Mouse (Mus musculus) erythroblast, embryonic 14.5 days (primary cell): ENCODE measurements around the gene Cdh12. TPM values are rescaled to one million over a fixed set of nuclear protein-coding genes. Genes with fewer than 3 reads are reported as not detected.

Source experiments
- H3K27me3 ChIP-seq: 2 replicates; pipeline ENCODE4 v1.6.1; 2012; ENCODE audit warnings: inconsistent platforms; ENCODE audit not compliant: control insufficient read depth
- H3K36me3 ChIP-seq: 2 replicates; pipeline ENCODE4 v1.6.1; 2012; ENCODE audit warnings: mild to moderate bottlenecking, inconsistent platforms; ENCODE audit not compliant: control insufficient read depth
- H3K4me1 ChIP-seq: 2 replicates; pipeline ENCODE4 v1.6.1; 2012; ENCODE audit warnings: inconsistent platforms; ENCODE audit not compliant: control insufficient read depth
- H3K4me3 ChIP-seq: replicated peaks from 2 replicates; pipeline ENCODE3; 2012; ENCODE audit warnings: moderate library complexity, mild to moderate bottlenecking, inconsistent platforms
- H3K9me3 ChIP-seq: 2 replicates; pipeline ENCODE4 v1.6.1; 2012; ENCODE audit warnings: low read length, inconsistent platforms, mixed read lengths; ENCODE audit not compliant: control insufficient read depth
- GATA1 ChIP-seq: IDR thresholded peaks from 2 replicates; pipeline ENCODE4 v1.6.1; 2012; ENCODE audit warnings: low read length, inconsistent platforms, mixed read lengths
- TAL1 ChIP-seq: IDR thresholded peaks from 3 replicates; pipeline ENCODE4 v1.6.1; 2012; ENCODE audit warnings: low read length, inconsistent platforms, mixed read lengths
- polyA plus RNA-seq: library from polyadenylated mRNA; stranded (reverse); fragments of >175 nt; gene quantifications from 2 replicates; pipeline ENCODE4 v1.2.3, GENCODE M21; 2012

The Cdh12 gene
- polyA plus RNA-seq, 1 experiment, result not detected

DNA sequence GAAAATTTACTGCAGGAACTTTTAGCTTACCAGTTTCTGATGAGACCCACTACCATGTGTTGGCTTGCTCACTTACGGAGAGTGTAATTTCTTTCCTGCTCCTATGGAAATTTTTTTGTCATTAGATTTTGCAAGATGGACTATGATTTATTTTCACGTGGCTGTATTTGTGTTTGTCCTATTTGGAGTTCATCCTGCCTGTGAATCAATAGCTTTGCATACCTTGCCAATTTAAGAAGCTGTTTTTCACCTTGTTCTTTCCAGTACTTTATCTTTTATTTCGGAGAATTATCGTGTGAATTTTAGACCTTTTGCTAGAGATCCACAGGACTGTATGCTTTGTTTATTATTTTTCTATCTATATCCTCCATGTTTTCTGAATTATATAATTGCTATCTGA is 551.5 kb downstream of the Cdh12 start:
- no peaks in the 10 kb centered on the region for H3K9me3 ChIP-seq
- no peak overlapping the region for H3K4me3 ChIP-seq
- H3K36me3 ChIP-seq, result no peaks in the 10 kb centered on the region
- no peaks in the 10 kb centered on the region for H3K27me3 ChIP-seq
- no peaks in the 10 kb centered on the region for H3K4me1 ChIP-seq
- TF ChIP-seq TAL1 (no peak), GATA1 (no peak)

DNA sequence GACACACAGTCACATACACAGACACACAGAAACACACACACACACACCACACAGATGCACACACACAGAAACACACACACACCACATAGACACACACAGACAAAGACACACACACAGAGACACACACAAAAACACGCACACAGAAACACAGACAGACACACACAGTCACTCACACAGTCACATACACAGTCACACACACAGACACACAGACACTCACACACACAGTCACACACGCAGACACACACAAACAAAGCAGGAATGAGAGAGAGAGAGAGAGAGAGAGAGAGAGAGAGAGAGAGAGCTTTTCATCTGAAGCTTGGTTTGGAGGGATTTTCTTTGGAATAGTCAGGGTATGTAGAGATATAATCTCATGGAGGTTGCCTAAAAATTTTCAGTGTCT is 558.9 kb downstream of the Cdh12 start:
- Histone ChIP-seq H3K4me3 (no peak overlapping the region), H3K9me3 (no peaks in the 10 kb centered on the region), H3K27me3 (no peaks in the 10 kb centered on the region), H3K36me3 (no peaks in the 10 kb centered on the region), H3K4me1 (no peaks in the 10 kb centered on the region)
- TF ChIP-seq GATA1, result no peak
- no peak for TF ChIP-seq TAL1

- no peaks in the 10 kb centered on the region for H3K36me3 ChIP-seq
- H3K4me1 ChIP-seq, result no peaks in the 10 kb centered on the region
- no peak for TF ChIP-seq TAL1
- no peak for TF ChIP-seq GATA1
Measured at GRCm38 (mm10) chr15:21008487-21008886, 559.4 kb downstream of the Cdh12 start.

GRCm38 (mm10) chr15:21008969-21009368 is 559.9 kb downstream of the Cdh12 start:
- TF ChIP-seq GATA1 (no peak), TAL1 (no peak)
- H3K9me3 ChIP-seq, result no peaks in the 10 kb centered on the region
- no peak overlapping the region for H3K4me3 ChIP-seq
- H3K36me3 ChIP-seq, result no peaks in the 10 kb centered on the region
- no peaks in the 10 kb centered on the region for H3K27me3 ChIP-seq
- H3K4me1 ChIP-seq, result no peaks in the 10 kb centered on the region

More at GRCm38 (mm10) chr15:21008487-21008886, 559.4 kb downstream of the Cdh12 start:
- Histone ChIP-seq H3K27me3 (no peaks in the 10 kb centered on the region), H3K9me3 (no peaks in the 10 kb centered on the region), H3K4me3 (no peak overlapping the region)

DNA sequence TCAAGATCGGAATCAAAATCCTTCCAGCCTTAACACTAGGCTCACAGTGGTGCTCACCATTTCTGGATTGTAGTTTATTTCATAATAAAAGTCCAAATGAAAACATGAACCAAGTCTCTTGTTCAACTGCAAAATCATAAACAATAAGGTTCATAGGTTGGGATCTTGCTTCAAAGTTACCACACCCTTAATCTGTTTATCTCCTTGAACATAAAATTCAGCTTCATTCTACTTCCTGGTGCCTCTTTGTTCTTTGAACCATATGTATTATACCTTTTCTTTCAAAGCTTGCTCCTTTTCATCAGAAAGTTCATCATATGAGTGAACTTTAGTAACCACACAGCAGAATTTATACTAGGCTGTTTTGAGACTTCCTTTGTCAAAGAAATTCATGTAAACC is 614.6 kb downstream of the Cdh12 start:
- TF ChIP-seq GATA1 (no peak), TAL1 (no peak)
- no peaks in the 10 kb centered on the region for H3K4me1 ChIP-seq
- H3K27me3 ChIP-seq, result no peaks in the 10 kb centered on the region
- H3K4me3 ChIP-seq, result no peak overlapping the region
- H3K9me3 ChIP-seq, result no peaks in the 10 kb centered on the region
- no peaks in the 10 kb centered on the region for H3K36me3 ChIP-seq

DNA sequence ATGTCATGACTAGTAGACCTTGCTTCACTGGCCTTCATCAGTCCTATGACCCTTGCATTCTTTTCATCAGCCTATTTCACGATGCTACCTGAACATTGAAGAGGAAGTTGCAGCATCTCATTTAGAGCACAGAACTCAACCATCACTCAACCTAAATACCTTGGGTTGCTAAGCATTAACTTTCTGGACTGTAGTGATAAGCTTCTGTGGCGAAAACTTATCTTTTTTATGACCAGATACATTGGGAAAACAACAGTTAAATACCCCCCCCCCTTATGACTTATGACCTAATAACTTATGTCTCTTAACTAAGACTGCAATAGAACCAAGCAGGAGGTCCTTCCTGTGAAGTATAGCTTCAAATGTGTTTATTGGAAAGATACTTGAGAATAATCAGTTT is 620.2 kb downstream of the Cdh12 start:
- Histone ChIP-seq H3K36me3 (no peaks in the 10 kb centered on the region), H3K4me3 (no peak overlapping the region), H3K4me1 (no peaks in the 10 kb centered on the region), H3K9me3 (no peaks in the 10 kb centered on the region), H3K27me3 (no peaks in the 10 kb centered on the region)
- no peak for TF ChIP-seq TAL1
- TF ChIP-seq GATA1, result no peak

DNA sequence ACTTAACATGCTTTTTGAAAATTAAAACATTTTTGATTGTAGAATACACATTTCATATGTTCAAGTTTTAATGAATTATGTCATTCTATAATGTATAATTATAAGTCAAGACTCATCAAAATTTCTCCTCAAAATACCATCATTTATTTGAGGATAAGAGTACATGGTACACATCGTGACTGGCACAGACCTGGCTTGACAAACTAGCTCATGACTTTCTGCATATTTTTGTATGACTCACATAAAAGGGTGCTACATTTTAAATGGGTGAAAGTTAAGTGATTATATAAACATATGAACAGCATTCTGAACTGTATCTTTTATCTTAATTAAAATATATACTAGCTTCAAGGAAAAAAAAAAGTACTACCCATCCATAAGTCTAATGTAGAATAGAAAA is 643.8 kb downstream of the Cdh12 start:
- Histone ChIP-seq H3K27me3 (no peaks in the 10 kb centered on the region), H3K9me3 (no peaks in the 10 kb centered on the region), H3K36me3 (no peaks in the 10 kb centered on the region), H3K4me3 (no peak overlapping the region), H3K4me1 (no peaks in the 10 kb centered on the region)
- no peak for TF ChIP-seq GATA1
- no peak for TF ChIP-seq TAL1

- Histone ChIP-seq H3K36me3 (no peaks in the 10 kb centered on the region), H3K4me1 (no peaks in the 10 kb centered on the region), H3K9me3 (no peaks in the 10 kb centered on the region), H3K27me3 (no peaks in the 10 kb centered on the region), H3K4me3 (no peak overlapping the region)
- TF ChIP-seq TAL1 (no peak), GATA1 (no peak)
Measured at GRCm38 (mm10) chr15:21109009-21109841, 660.2 kb downstream of the Cdh12 start.

DNA sequence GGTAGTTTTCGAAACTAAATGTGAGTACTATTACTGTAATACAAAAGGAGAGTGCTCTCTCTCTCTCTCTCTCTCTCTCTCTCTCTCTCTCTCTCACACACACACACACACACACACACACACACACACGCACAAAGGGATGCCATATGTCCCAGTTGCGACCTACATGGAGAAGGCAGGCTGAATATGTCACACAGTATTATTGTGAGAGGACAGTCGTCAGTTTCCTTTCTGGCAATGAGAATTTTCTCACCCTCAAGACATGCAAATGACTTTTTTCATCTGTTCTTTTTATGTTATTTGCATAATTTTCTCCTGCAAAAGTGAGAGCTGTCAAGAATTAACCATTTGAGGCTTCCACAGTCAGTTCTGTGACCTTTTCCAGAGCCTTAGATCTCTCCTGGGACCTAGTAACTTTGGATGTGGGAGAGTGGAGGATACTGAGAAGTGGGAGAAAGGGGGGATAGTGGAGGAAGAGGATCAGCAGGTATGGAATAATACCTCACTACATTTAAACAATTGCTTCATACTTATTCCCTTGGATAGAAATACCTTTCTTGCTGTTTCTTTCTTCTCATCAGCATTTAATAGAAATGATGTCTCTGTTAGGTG is 660.9 kb downstream of the Cdh12 start:
- no peak for TF ChIP-seq TAL1
- TF ChIP-seq GATA1, result no peak
- Histone ChIP-seq H3K4me3 (no peak overlapping the region), H3K9me3 (no peaks in the 10 kb centered on the region), H3K4me1 (no peaks in the 10 kb centered on the region), H3K36me3 (no peaks in the 10 kb centered on the region), H3K27me3 (no peaks in the 10 kb centered on the region)
